Mouse (Mus musculus): ENCODE measurements around the gene Sprr3.
"Not testable (repeated sequence)": the region's sequence is repeated elsewhere in the genome, so short reads cannot be mapped to it uniquely, and the experiment has no call there.

Sprr3 gene

GRCm38 (mm10) chr3:92458620-92459019, at the start of gene Sprr3:
Sprr3 (minus strand) TSS chr3:92458720.
- DNase-seq (ENCODE audit: low read depth), result no peak

GRCm38 (mm10) chr3:92508185-92508584, 49.7 kb upstream of the Sprr3 start:
- no peak for DNase-seq (ENCODE audit: low read depth)

DNA sequence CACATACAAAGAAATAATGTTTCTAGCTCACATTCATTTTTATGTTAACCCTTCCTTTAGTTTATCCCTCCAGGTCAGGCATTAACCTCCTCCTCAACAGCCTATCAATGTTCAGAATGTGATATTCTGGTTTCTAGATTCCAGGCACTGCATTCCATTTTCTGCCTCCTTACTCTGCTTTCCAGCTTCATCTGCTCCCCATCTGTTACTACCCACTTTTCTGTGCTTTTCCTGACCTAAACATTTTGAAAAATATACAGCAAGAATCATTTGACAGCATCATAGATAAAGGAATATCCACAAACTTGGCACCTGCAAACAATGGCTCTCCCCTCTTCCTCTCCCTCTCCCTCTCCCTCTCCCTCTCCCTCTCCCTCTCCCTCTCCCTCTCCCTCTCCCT, 45.0 kb upstream of the Sprr3 start:
- no peak for DNase-seq (ENCODE audit: low read depth)

GRCm38 (mm10) chr3:92500393-92500792, 41.9 kb upstream of the Sprr3 start, which contains the start of gene Sprr4:
Sprr4 (minus strand) TSS chr3:92500493.
- no peak for DNase-seq (ENCODE audit: low read depth)

GRCm38 (mm10) chr3:92490262-92490661, 31.7 kb upstream of the Sprr3 start:
- not testable (repeated sequence) for DNase-seq (ENCODE audit: low read depth)

GRCm38 (mm10) chr3:92486307-92486706, 27.8 kb upstream of the Sprr3 start:
- DNase-seq (ENCODE audit: low read depth), result no peak

- no peak for DNase-seq (ENCODE audit: low read depth)
Measured at GRCm38 (mm10) chr3:92485863-92486262, 27.3 kb upstream of the Sprr3 start, which contains the start of gene Sprr1a. Sprr1a (minus strand) TSS chr3:92485895.

DNA sequence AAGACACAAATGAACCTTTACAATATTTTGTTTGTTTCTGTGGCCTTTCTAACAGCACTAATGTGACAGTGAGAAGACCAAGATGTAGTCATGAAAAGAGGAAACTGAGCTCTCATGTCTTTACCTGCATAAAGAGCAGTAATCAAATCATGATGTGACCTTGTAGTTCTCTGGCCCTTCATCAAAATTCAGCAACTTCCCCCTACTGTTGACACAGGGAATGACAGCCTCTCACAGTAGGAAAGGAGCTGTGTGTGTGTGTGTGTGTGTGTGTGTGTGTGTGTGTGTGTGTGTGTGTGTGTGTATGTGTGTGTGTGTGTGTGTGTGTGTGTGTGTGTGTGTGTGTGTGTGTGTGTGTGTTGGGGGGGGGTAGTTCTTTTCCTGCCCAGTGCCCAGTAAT, 22.7 kb upstream of the Sprr3 start:
- DNase-seq (ENCODE audit: low read depth), result not testable (repeated sequence)

DNA sequence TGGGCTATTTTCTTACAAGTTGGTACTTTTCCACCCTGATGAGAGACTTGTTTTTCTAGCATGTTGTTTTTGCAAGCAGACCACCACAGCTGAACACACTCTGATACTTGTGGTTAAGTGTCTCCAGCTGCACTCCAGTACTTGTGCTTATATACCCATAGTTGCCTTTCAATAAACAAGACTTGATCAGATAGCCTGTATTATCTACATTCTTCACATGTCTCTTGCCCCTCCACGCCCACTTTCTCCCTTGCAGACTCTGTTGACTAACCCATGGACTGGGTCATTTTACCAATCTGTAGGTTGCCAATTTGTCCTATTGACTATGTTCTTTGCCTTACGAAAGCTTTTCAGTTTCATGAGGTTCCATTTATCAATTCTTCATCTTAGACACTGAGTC, 11.6 kb upstream of the Sprr3 start:
- DNase-seq (ENCODE audit: low read depth), result no peak

DNA sequence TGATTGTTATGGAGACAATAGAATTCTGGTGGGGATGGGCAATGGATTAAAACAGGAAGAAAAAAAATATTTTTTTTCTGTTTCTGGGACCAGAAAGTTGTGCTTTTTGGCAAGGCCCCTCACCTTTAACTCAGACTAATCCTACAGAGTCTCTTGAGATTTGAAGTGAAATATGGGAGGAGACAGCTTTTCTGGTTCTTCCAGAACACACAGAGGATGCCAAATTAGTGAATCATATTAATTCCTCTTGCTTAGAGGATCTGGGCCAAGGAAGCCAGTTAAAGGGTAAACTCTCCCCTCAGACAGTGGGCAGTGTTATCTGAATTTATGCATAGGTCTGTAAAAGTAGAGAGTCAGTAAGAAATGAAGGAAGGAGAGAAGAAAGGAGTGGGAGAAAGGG, 8.9 kb upstream of the Sprr3 start:
- DNase-seq (ENCODE audit: low read depth), result no peak

DNA sequence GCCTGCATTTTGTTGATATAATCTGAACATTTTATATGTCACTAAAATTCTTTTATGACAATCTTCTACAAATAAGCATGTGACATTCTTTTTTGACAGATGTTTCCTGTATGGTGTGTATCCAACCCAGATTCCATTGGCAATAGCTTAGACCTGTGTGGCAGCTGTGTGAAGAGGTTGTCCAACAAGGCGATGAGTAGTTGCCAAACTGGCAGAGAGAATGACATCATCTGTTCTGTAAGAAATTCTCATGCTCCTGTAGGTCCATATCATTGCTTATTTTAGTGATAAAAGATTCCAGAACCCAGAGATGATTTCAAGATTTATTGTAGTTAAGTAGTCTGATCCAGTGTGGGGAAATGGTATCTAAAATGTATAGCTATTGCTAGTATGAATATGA, 8.1 kb upstream of the Sprr3 start:
- no peak for DNase-seq (ENCODE audit: low read depth)

- DNase-seq (ENCODE audit: low read depth), result no peak
Measured at GRCm38 (mm10) chr3:92455151-92455550, 3.4 kb downstream of the Sprr3 start.

DNA sequence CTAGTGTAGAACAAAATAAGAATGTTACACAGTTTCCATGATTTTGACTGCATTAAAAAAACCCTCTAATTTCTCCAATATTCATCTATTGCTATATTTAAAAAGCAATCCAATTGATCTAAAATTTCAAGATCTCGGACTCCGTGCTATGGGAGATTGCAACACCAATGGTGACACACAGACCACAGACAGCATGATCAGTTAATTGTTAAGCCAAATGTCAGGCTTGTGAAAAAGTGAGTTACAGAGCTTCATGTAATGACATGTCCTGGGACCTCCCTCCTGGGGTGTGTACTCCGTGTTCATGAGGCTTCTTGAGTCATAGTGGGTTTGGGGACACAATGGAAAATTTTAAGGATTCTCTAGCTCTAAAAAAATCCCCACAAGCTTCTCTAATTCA, 18.3 kb downstream of the Sprr3 start:
- DNase-seq (ENCODE audit: low read depth), result no peak

DNA sequence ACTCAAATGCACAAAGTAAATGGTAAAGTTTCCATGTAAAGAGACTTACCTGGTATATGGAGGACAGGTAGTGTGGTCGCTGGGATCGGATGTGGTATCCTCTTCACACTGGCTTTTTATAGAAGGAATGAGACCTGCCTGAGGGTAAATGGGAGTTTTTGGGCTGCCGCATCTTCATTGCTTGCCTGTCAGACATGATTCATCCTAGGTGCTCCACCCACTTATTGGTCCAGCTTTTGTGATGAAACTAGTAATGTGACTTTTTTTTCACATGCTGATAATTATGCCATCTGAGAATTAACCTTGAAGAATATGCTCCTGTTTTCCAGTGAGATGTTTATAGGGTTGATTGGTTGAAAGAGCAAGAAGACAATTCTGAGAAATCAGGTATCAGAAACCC, 19.8 kb downstream of the Sprr3 start, which contains the start of gene Sprr1b:
Gene Sprr1b (minus strand): TSS at position 101 of the 400 bp plus-strand sequence.
- DNase-seq (ENCODE audit: low read depth), result no peak

DNA sequence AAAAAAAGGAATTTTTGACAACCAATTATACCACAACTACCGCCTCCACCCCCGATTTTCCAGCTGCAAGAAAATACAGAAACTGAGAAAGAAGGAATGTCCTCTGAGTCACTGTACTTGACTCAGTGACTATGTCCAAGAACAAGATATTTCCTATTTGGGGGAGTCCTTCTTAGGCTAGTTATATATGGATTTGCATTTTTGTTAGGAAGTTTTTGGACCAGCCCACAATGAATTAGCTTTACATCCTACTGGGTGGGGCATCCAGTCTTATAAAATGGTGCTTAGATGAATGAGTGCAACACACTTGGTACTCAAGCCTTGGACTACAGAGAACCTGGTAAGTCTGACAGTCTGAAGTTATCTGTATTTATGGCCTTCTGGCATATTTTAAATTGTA, 26.2 kb downstream of the Sprr3 start, which contains the start of gene Sprr2k:
Gene Sprr2k (plus strand): TSS at position 301 of the 400 bp plus-strand sequence.
- DNase-seq (ENCODE audit: low read depth), result no peak

DNA sequence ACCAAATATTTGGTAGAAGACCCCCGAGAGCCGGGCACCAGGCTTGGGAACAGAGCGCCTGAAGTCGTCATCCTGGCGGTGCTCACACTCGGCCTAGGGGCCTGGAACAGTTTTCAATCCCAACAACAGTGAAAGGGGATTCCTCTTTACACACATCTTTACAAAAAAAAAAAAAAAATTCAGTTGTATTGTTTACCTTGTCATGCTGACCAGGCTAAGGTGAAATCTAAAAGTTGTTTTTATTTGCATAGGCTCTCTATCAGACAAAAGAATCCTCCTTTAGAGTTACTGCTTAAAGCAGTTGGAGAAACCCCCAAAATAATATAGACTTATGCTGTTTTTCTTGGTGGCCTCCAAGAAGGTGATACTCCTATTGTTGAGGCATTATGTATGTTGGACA, 29.2 kb downstream of the Sprr3 start, which contains the start of gene Gm9774:
Gene Gm9774 (minus strand): TSS at position 101 of the 400 bp plus-strand sequence.
- DNase-seq (ENCODE audit: low read depth), result no peak

- DNase-seq (ENCODE audit: low read depth), result no peak
Measured at GRCm38 (mm10) chr3:92417782-92418181, 40.7 kb downstream of the Sprr3 start, which contains the start of gene Sprr2j-ps. Sprr2j-ps (plus strand) TSS chr3:92418082.

DNA sequence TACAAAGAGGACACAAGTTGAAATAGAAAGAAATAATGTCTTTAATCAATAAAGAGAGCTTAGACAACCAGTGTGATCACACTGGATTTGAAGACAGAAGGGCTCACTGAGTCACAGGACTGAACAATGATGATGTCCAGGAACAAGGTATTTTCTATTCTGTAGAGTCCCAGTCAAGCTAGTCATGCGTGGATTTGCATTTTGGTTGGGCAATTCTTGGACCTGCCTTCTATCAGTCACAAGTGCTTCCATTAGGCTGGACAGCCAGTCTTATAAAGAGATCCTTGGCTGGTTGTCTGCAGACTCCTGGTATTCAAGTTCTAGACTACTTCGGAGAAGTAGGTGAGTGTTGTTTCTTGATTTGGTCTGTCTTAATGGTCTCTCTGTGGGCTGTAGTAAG, 50.8 kb downstream of the Sprr3 start, which contains the start of gene Sprr2i:
Gene Sprr2i (plus strand): TSS at position 301 of the 400 bp plus-strand sequence.
- no peak for DNase-seq (ENCODE audit: low read depth)

All from fibroblast of lung, adult 2 months (primary cell).